ENCODE assay signal across 8 mouse cellular contexts in the genomic region with DNA sequence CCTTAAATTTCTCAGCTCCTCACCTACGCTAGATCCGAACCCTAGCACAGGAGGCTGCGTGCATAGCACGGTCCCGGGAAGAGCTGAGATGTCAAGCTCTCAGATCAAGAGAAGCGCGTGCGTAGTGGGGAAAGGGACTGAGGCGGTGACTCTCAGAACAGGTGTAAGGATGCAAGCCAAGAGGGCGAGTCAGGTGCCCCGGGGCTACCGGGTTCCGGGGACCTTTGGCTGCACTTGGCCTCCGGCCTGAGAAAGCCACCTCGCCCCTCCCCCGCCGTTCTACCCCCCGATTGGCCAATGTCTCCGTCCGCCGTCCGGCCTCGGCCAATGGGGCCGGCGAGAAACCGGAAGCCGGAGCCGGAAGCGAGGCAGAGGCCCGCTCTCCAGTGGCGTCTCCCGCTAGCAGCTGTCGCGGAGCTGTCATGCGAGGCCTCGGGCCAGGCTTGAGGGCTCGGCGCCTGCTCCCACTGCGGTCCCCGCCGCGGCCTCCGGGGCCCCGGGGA. TPM values are rescaled to one million over a fixed set of nuclear protein-coding genes. Genes with fewer than 3 reads are reported as not detected.
A peak's percentile ranks its signal among the peaks of the same experiment; 100 is the strongest.
DNase-seq lines count a peak whose midpoint lies in the region; ATAC-seq and TF ChIP-seq lines count a peak whose summit lies in the region.

A gene (plus strand): TSS at position 355 of the 503 bp plus-strand sequence.

- ATAC-seq in kidney, embryonic 15.5 days (replicated peaks; ENCODE audit: low FRiP score): peak; percentile 97
- peak; percentile 95 for ATAC-seq in monocyte, adult 5-6 weeks (replicated peaks; ENCODE audit: insufficient number of reproducible peaks, low FRiP score, low TSS enrichment, poor library complexity, severe bottlenecking)

- H3K9ac ChIP-seq in kidney, embryonic 15.5 days: peak within 1 kb of the TSS; percentile 83

- no peak for TF ChIP-seq POLR2A in bone marrow macrophage, adult 2 months (IDR thresholded peaks at IDR 0.05; ENCODE audit: borderline replicate concordance, low read depth, low read length)
- TF ChIP-seq POLR2A in embryonic fibroblast, embryonic 13.5 days (IDR thresholded peaks at IDR 0.05; ENCODE audit: low read depth, low read length): peak; percentile 79

- peak within 1 kb of the TSS; percentile 99 for H3K4me2 ChIP-seq in kidney, embryonic 15.5 days

- peak; percentile 96 for DNase-seq in A20 (ENCODE audit: low read depth, low spot score)
- peak; percentile 93 to 95 for DNase-seq in heart, adult 9 months (ENCODE audit: low spot score in 2 of 2)
- peak; percentile 90 for DNase-seq in liver
- DNase-seq in spleen, postnatal 4 days (ENCODE audit: low spot score in 2 of 2): peak; percentile 88 to 94

- no peak for TF ChIP-seq CTCF in bone marrow macrophage, adult 2 months (IDR thresholded peaks at IDR 0.05; ENCODE audit: low read depth, low read length)
- TF ChIP-seq CTCF in embryonic fibroblast, embryonic 13.5 days (IDR thresholded peaks at IDR 0.05; ENCODE audit: borderline replicate concordance, insufficient read depth, low read length): no peak

- 1% methylated on average over 41 of the region's 44 CpGs for WGBS in kidney, embryonic 15.5 days

- 0 out of 2 replicates have a peak, but pooled peaks cover 3% of the 10 kb centered on the region for H3K36me3 ChIP-seq in kidney, embryonic 15.5 days

- no peaks in the 10 kb centered on the region for H3K9me3 ChIP-seq in kidney, embryonic 15.5 days (replicated peaks)

- peak within 1 kb of the TSS; percentile 55; the same call in 1 of the 2 replicates for H3K27ac ChIP-seq in bone marrow macrophage, adult 2 months (ENCODE audit: insufficient read depth, low read depth, low read length)
- no peak within 1 kb of the TSS for H3K27ac ChIP-seq in embryonic fibroblast, embryonic 13.5 days (ENCODE audit: insufficient read depth, low read length)
- peak within 1 kb of the TSS; percentile 78 for H3K27ac ChIP-seq in kidney, embryonic 15.5 days

- H3K4me3 ChIP-seq in bone marrow macrophage, adult 2 months (ENCODE audit: insufficient read depth, low read length): peak within 1 kb of the TSS; percentile 88
- H3K4me3 ChIP-seq in embryonic fibroblast, embryonic 13.5 days (ENCODE audit: insufficient read depth, low read length): peak within 1 kb of the TSS; percentile 68
- H3K4me3 ChIP-seq in kidney, embryonic 15.5 days (replicated peaks): peak within 1 kb of the TSS; percentile 85

- peaks cover 9% of the 10 kb centered on the region for H3K4me1 ChIP-seq in bone marrow macrophage, adult 2 months (ENCODE audit: control insufficient read depth, insufficient read depth, low read length)
- peaks cover 6% of the 10 kb centered on the region for H3K4me1 ChIP-seq in embryonic fibroblast, embryonic 13.5 days (ENCODE audit: control insufficient read depth, insufficient read depth, low read length)
- peaks cover 19% of the 10 kb centered on the region for H3K4me1 ChIP-seq in kidney, embryonic 15.5 days

- no peaks in the 10 kb centered on the region for H3K27me3 ChIP-seq in kidney, embryonic 15.5 days

RNA-seq across cellular contexts. Expression of the gene that starts here (rescaled TPM):
- 14.2 and 14.3 TPM in 2 replicates for polyA plus RNA-seq in bone marrow macrophage, adult 2 months (2012; ENCODE audit: insufficient read depth, insufficient read length, missing spikeins)
- polyA plus RNA-seq in embryonic fibroblast, embryonic 13.5 days (2011; ENCODE audit: insufficient read length, low read depth, missing spikeins): 5.6 and 7.1 TPM in 2 replicates
- 11.7 and 12.8 TPM in 2 replicates for polyA plus RNA-seq in kidney, embryonic 15.5 days (2015; fragmentation: Nextera tagmentation; extraction: Ambion mirVana)
- total RNA-seq in monocyte, adult 5-6 weeks (2017): 8.7 to 15.0 TPM (median 10.3 TPM) in 3 replicates
